Mouse (Mus musculus) hindbrain, embryonic 10.5 days (tissue): ENCODE measurements at regions not wholly inside any gene's neighbourhood (a gene's known extent, or its start where the extent isn't known, plus 50 kb on each side); places are given as distances from the start of the nearest gene placed in this dataset.
A peak's percentile ranks its signal among the peaks of the same experiment; 100 is the strongest.

Experiments
- DNase-seq: peaks from one replicate; pipeline ENCODE4 v3.0.0-alpha.2; 2017; ENCODE audit warnings: low spot score
- H3K27ac ChIP-seq: fragments of 300-500 bp; sonication (generic); 2 replicates; pipeline ENCODE4 v1.5.1; 2016; ENCODE audit warnings: mild to moderate bottlenecking, moderate library complexity
- H3K27me3 ChIP-seq: fragments of 300-500 bp; sonication (generic); 2 replicates; pipeline ENCODE4 v1.6.1; 2016; ENCODE audit warnings: mild to moderate bottlenecking; ENCODE audit not compliant: poor library complexity, insufficient read depth, severe bottlenecking
- H3K36me3 ChIP-seq: fragments of 300-500 bp; sonication (generic); 2 replicates; pipeline ENCODE4 v1.6.1; 2016; ENCODE audit warnings: mild to moderate bottlenecking, moderate library complexity
- H3K4me1 ChIP-seq: fragments of 300-500 bp; sonication (generic); replicated peaks from 2 replicates; pipeline ENCODE4 v1.6.1; 2016; ENCODE audit warnings: mild to moderate bottlenecking
- H3K4me3 ChIP-seq: fragments of 300-500 bp; sonication (generic); 2 replicates; pipeline ENCODE4 v1.5.1; 2016; ENCODE audit warnings: mild to moderate bottlenecking, moderate library complexity
- H3K9me3 ChIP-seq: fragments of 300-500 bp; sonication (generic); 2 replicates; pipeline ENCODE4 v1.6.1; 2016; ENCODE audit warnings: mild to moderate bottlenecking, moderate library complexity
- WGBS: fragments of 180-500 bp; shearing (Covaris S2); methylation state at CpG from one replicate; pipeline ENCODE4 v1.1.7; 2016; 5-methylcytosine and 5-hydroxymethylcytosine counted together

- no peak overlapping the region for H3K4me3 ChIP-seq
- WGBS: 80% methylated on average over 3 of the region's 3 CpGs
- H3K9me3 ChIP-seq: no peaks in the 10 kb centered on the region
- no peaks in the 10 kb centered on the region for H3K36me3 ChIP-seq
- peaks cover 25% of the 10 kb centered on the region for H3K4me1 ChIP-seq
- DNase-seq: peak; percentile 17
- peak overlapping the region; percentile 76 for H3K27ac ChIP-seq
- H3K27me3 ChIP-seq: no peaks in the 10 kb centered on the region
Measured at GRCm38 (mm10) chr2:59406976-59407375, 77.5 kb upstream of the Dapl1 start.

- peaks cover under 1% of the 10 kb centered on the region; the same call in 1 of the 2 replicates for H3K9me3 ChIP-seq
- 43% methylated on average over 13 of the region's 13 CpGs for WGBS
- H3K27ac ChIP-seq: peak overlapping the region; percentile 76
- H3K4me1 ChIP-seq: peaks cover 21% of the 10 kb centered on the region
- H3K4me3 ChIP-seq: no peak overlapping the region
- no peaks in the 10 kb centered on the region for H3K27me3 ChIP-seq
- peak; percentile 69 for DNase-seq
- H3K36me3 ChIP-seq: no peaks in the 10 kb centered on the region
Measured at GRCm38 (mm10) chr2:59407512-59407988, 76.9 kb upstream of the Dapl1 start.

GRCm38 (mm10) chr2:59408040-59408587 is 76.3 kb upstream of the Dapl1 start:
- no peak for DNase-seq
- Histone ChIP-seq H3K4me3 (no peak overlapping the region), H3K27me3 (no peaks in the 10 kb centered on the region), H3K9me3 (peaks cover 6% of the 10 kb centered on the region; the same call in 1 of the 2 replicates), H3K27ac (peak overlapping the region; percentile 76), H3K36me3 (no peaks in the 10 kb centered on the region), H3K4me1 (peaks cover 21% of the 10 kb centered on the region)
- 74% methylated on average over 10 of the region's 10 CpGs for WGBS

- 84% methylated on average over 9 of the region's 9 CpGs for WGBS
- Histone ChIP-seq H3K4me3 (no peak overlapping the region), H3K9me3 (peaks cover 6% of the 10 kb centered on the region; the same call in 1 of the 2 replicates), H3K36me3 (no peaks in the 10 kb centered on the region), H3K27me3 (no peaks in the 10 kb centered on the region), H3K4me1 (peaks cover 22% of the 10 kb centered on the region), H3K27ac (no peak overlapping the region)
- no peak for DNase-seq
Measured at GRCm38 (mm10) chr2:59414612-59415011, 69.8 kb upstream of the Dapl1 start.

DNA sequence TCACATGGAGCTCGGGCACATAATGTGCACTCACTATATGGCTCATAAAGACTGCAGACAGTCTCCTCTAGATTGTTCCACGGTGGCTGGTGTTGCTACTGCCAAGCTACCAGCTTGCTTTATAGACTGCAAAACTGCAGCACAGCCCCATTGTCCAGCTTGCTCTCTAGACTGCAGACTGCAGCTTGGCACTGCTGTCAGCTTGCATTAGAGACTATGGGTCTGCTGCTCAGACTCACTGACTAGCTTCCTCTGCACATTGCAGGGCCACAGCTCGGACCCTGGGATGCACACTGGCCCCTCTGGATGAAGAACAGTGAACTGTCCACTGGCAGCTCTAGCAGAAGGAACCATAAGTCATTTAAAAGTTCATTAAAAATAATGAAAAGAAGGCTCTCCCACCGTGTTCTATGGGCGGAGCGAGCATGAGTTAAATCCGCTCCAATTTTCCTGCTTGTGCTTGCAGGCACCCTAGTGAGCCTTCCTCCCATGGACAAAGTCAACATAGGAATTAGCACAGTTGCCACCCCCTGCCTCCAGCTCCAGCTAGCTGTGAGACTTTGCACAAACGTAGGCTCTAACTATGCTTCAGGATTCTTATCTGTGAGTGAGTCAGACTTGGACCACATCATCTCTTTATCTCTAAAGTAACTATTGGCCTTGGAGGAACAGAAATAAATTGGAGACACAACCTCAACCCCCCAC is 67.8 kb upstream of the Dapl1 start:
- H3K4me3 ChIP-seq: no peak overlapping the region
- H3K9me3 ChIP-seq: peaks cover 6% of the 10 kb centered on the region; the same call in 1 of the 2 replicates
- no peaks in the 10 kb centered on the region for H3K36me3 ChIP-seq
- peaks cover 22% of the 10 kb centered on the region for H3K4me1 ChIP-seq
- DNase-seq: no peak
- H3K27ac ChIP-seq: peak overlapping the region; percentile 63
- H3K27me3 ChIP-seq: no peaks in the 10 kb centered on the region
- WGBS: 70% methylated on average over 8 of the region's 8 CpGs

GRCm38 (mm10) chr2:59417384-59417955 is 67.0 kb upstream of the Dapl1 start:
- Histone ChIP-seq H3K4me3 (no peak overlapping the region), H3K27ac (peak overlapping the region; percentile 29; the same call in 1 of the 2 replicates), H3K36me3 (no peaks in the 10 kb centered on the region), H3K27me3 (no peaks in the 10 kb centered on the region), H3K9me3 (peaks cover 6% of the 10 kb centered on the region; the same call in 1 of the 2 replicates), H3K4me1 (peaks cover 22% of the 10 kb centered on the region)
- DNase-seq: peak; percentile 10
- 78% methylated on average over 11 of the region's 11 CpGs for WGBS

- Histone ChIP-seq H3K36me3 (no peaks in the 10 kb centered on the region), H3K4me1 (peaks cover 20% of the 10 kb centered on the region), H3K9me3 (no peaks in the 10 kb centered on the region), H3K27ac (no peak overlapping the region), H3K4me3 (no peak overlapping the region), H3K27me3 (no peaks in the 10 kb centered on the region)
- 70% methylated on average over 5 of the region's 5 CpGs for WGBS
- no peak for DNase-seq
Measured at GRCm38 (mm10) chr2:59420496-59420895, 64.0 kb upstream of the Dapl1 start.

- Histone ChIP-seq H3K27me3 (no peaks in the 10 kb centered on the region), H3K9me3 (no peaks in the 10 kb centered on the region), H3K4me3 (no peak overlapping the region), H3K4me1 (peaks cover under 1% of the 10 kb centered on the region), H3K27ac (no peak overlapping the region), H3K36me3 (no peaks in the 10 kb centered on the region)
- DNase-seq: no peak
- 81% methylated on average over 10 of the region's 10 CpGs for WGBS
Measured at GRCm38 (mm10) chr2:59422291-59423242, 61.9 kb upstream of the Dapl1 start.

GRCm38 (mm10) chr2:59424205-59424604 is 60.2 kb upstream of the Dapl1 start:
- no peaks in the 10 kb centered on the region; the same call in 1 of the 2 replicates for H3K4me1 ChIP-seq
- WGBS: 82% methylated on average over 2 of the region's 2 CpGs
- H3K9me3 ChIP-seq: no peaks in the 10 kb centered on the region
- H3K27ac ChIP-seq: no peak overlapping the region
- DNase-seq: no peak
- H3K27me3 ChIP-seq: no peaks in the 10 kb centered on the region
- H3K4me3 ChIP-seq: no peak overlapping the region
- no peaks in the 10 kb centered on the region for H3K36me3 ChIP-seq

- Histone ChIP-seq H3K27me3 (no peaks in the 10 kb centered on the region), H3K4me1 (no peaks in the 10 kb centered on the region; the same call in 1 of the 2 replicates), H3K9me3 (no peaks in the 10 kb centered on the region), H3K36me3 (no peaks in the 10 kb centered on the region), H3K27ac (no peak overlapping the region), H3K4me3 (no peak overlapping the region)
- 63% methylated on average over 5 of the region's 5 CpGs for WGBS
- peak; percentile 35 for DNase-seq
Measured at GRCm38 (mm10) chr2:59424729-59425128, 59.7 kb upstream of the Dapl1 start.

GRCm38 (mm10) chr2:59425876-59426275 is 58.6 kb upstream of the Dapl1 start:
- WGBS: 92% methylated on average over 4 of the region's 4 CpGs
- no peak for DNase-seq
- Histone ChIP-seq H3K9me3 (no peaks in the 10 kb centered on the region), H3K4me1 (no peaks in the 10 kb centered on the region; the same call in 1 of the 2 replicates), H3K27me3 (no peaks in the 10 kb centered on the region), H3K36me3 (no peaks in the 10 kb centered on the region), H3K27ac (no peak overlapping the region), H3K4me3 (no peak overlapping the region)

- no peak overlapping the region for H3K27ac ChIP-seq
- no peaks in the 10 kb centered on the region for H3K36me3 ChIP-seq
- DNase-seq: no peak
- H3K4me1 ChIP-seq: no peaks in the 10 kb centered on the region
- H3K9me3 ChIP-seq: no peaks in the 10 kb centered on the region
- no peaks in the 10 kb centered on the region for H3K27me3 ChIP-seq
- H3K4me3 ChIP-seq: no peak overlapping the region
- WGBS: 93% methylated on average over 5 of the region's 5 CpGs
Measured at GRCm38 (mm10) chr2:59431466-59431865, 53.0 kb upstream of the Dapl1 start.
